Mouse (Mus musculus) layer of hippocampus, adult 9-10 months (tissue): ENCODE results near the gene Btbd11.
A peak's percentile ranks its signal among the peaks of the same experiment; 100 is the strongest.
"Not testable (repeated sequence)": the region's sequence is repeated elsewhere in the genome, so short reads cannot be mapped to it uniquely, and the experiment has no call there.

Experiments used
- DNase-seq: peaks from one replicate; pipeline ENCODE4 v3.0.0; 2022; ENCODE audit warnings: low spot score

Btbd11 gene

GRCm38 (mm10) chr10:85655881-85656280 is 269.3 kb downstream of the Btbd11 start:
- no peak for DNase-seq

- DNase-seq: no peak
Measured at GRCm38 (mm10) chr10:85657886-85658285, 271.3 kb downstream of the Btbd11 start.

- no peak for DNase-seq
Measured at GRCm38 (mm10) chr10:85673512-85673921, 286.9 kb downstream of the Btbd11 start.

GRCm38 (mm10) chr10:85678635-85679034 is 292.0 kb downstream of the Btbd11 start:
- peak; percentile 48 for DNase-seq

GRCm38 (mm10) chr10:85682446-85682845 is 295.8 kb downstream of the Btbd11 start:
- no peak for DNase-seq

- not testable (repeated sequence) for DNase-seq
Measured at GRCm38 (mm10) chr10:85694429-85694828, 307.8 kb downstream of the Btbd11 start.

GRCm38 (mm10) chr10:85699721-85700120 is 313.1 kb downstream of the Btbd11 start:
- no peak for DNase-seq

GRCm38 (mm10) chr10:85709790-85710189 is 323.2 kb downstream of the Btbd11 start:
- not testable (repeated sequence) for DNase-seq
